Mouse (Mus musculus) C2C12 (cell line): ENCODE measurements around the gene Trpm5.

Experiments used
- CEBPB ChIP-seq: IDR thresholded peaks from one replicate; pipeline ENCODE4 v1.6.1; 2011; ENCODE audit warnings: low read depth, mild to moderate bottlenecking, control low read depth, moderate library complexity
- CTCF ChIP-seq: IDR thresholded peaks from one replicate; pipeline ENCODE4 v1.5.1; 2011; ENCODE audit not compliant: control insufficient read depth, insufficient read depth, insufficient read length
- USF1 ChIP-seq: IDR thresholded peaks from one replicate; pipeline ENCODE4 v1.6.1; 2011; ENCODE audit warnings: low read depth, mild to moderate bottlenecking, control low read depth, moderate library complexity

GRCm38 (mm10) chr7:143023499-143023898, 70.9 kb downstream of the Trpm5 start:
- no peak for TF ChIP-seq CEBPB
- TF ChIP-seq USF1 = no peak
- no peak for TF ChIP-seq CTCF
